Mouse (Mus musculus) cerebellum, adult 2 months (tissue): ENCODE measurements at regions not wholly inside any gene's neighbourhood (a gene's known extent, or its start where the extent isn't known, plus 50 kb on each side); places are given as distances from the start of the nearest gene placed in this dataset.

ENCODE experiments used
- CTCF ChIP-seq: fragments of 200-500 bp; IDR thresholded peaks from 2 replicates; pipeline ENCODE4 v1.5.1; 2011; ENCODE audit warnings: low read depth, mild to moderate bottlenecking, control low read depth, low read length, moderate library complexity, borderline replicate concordance; ENCODE audit not compliant: insufficient read depth
- POLR2A ChIP-seq: fragments of 200-500 bp; IDR thresholded peaks from 2 replicates; pipeline ENCODE4 v1.6.1; 2011; ENCODE audit warnings: low read length, control low read depth, borderline replicate concordance; ENCODE audit not compliant: insufficient read depth

DNA sequence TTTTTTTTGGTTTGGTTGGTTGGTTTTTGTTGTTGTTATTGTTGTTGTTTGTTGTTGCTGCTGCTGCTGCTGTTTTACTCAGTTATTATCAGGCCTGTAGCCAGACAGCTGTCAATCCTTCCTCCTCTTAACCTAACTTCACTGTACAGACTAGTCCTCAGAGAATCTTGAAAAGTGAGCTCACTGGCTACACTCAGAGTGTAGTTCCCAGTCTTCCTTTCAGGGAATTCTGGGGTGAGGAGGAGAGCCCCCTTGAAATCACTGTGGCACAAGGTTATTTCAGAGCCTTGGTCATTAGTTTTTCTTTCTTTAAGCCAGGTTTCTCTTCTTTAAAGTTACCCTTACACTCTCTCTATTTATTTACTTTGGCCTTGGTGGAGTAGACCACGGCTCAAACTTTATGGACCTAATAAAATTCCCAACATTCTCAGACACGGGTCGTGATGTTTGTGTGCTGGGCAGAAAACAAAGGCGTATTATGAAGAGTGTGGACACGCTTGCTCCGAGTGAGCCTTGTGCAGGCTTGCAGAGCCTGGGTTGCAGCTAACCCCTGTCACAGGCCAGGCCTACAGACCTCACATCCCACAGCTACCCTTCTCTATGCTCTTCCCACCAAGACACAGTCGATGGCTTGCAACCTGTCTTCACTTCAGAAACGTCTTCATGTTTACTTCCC is 156.9 kb upstream of the Sfrp2 start:
- TF ChIP-seq CTCF = no peak
- TF ChIP-seq POLR2A = no peak
